Mouse (Mus musculus) megakaryocyte, embryonic 14.5 days (primary cell): ENCODE data around the gene Gtf3c2.

Source experiments
- FLI1 ChIP-seq: IDR thresholded peaks from 2 replicates; pipeline ENCODE4 v1.6.1; 2012; ENCODE audit warnings: low read length, inconsistent platforms, mixed read lengths
- GATA1 ChIP-seq: IDR thresholded peaks from 3 replicates; pipeline ENCODE4 v1.6.1; 2012; ENCODE audit warnings: mixed read lengths, low read length, inconsistent platforms, borderline replicate concordance

DNA sequence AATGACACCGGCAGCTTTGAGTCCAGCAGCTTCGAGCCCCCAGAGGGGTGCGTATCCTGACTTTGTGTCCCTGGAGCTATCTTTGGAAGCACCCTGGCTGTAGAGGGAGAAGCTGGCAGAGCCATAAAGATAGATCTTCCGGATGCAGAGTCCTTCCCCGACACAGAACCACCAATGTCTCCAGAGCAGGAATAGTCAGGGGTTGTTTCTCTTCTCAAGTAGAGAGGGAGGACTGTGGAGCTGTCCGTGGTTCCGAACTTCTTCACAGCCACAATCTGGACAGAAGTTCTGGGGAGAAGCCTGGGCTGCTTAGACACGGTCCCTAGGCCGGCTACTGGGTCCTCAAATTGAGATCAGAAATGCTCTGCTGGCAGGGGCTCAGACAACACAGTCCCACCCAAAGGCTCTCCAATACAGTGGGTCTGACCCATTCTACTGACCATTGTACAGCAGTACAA is 40.9 kb downstream of the Gtf3c2 start:
- TF ChIP-seq GATA1 (no peak), FLI1 (no peak)
